Comparison of ENCODE assay signal across 31 mouse cellular contexts in genomic region chrX:73969167-73969566, GRCm38 (mm10). TPM values are rescaled to one million over a fixed set of nuclear protein-coding genes. Genes with fewer than 3 reads are reported as not detected.
DNase-seq lines count a peak whose midpoint lies in the region; ATAC-seq lines count a peak whose summit lies in the region.
"Had no signal": no experiment of that assay in that cellular context is flagged by ENCODE, and none has a peak within 500 bp of the region (broad histone marks: within the 10 kb centered on the region; RNA-seq: fewer than 3 reads in every experiment).

No protein-coding gene starts in this region.

- peaks cover 13% of the 10 kb centered on the region for H3K27me3 ChIP-seq in erythroblast, embryonic 14.5 days (ENCODE audit: control insufficient read depth)
- H3K27me3 ChIP-seq in midbrain, embryonic 15.5 days (replicated peaks) = no peaks in the 10 kb centered on the region
- no peaks in the 10 kb centered on the region for H3K27me3 ChIP-seq in midbrain, embryonic 11.5 days (ENCODE audit: control insufficient read depth, insufficient read depth, low read length)
- H3K27me3 ChIP-seq in liver, embryonic 16.5 days (ENCODE audit: control insufficient read depth, insufficient read depth, low read depth, low read length) = no peaks in the 10 kb centered on the region
- H3K27me3 ChIP-seq: CH12.LX; embryonic facial prominence, embryonic 15.5 days; forebrain, embryonic 12.5 days; intestine, embryonic 15.5 days; Patski; stomach, embryonic 15.5 days had no signal

- peaks cover 7% of the 10 kb centered on the region for H3K36me3 ChIP-seq in erythroblast, embryonic 14.5 days (ENCODE audit: control insufficient read depth)
- H3K36me3 ChIP-seq in midbrain, embryonic 15.5 days (replicated peaks) = no peaks in the 10 kb centered on the region
- H3K36me3 ChIP-seq in midbrain, embryonic 11.5 days (ENCODE audit: control insufficient read depth, insufficient read depth, low read length) = no peaks in the 10 kb centered on the region
- H3K36me3 ChIP-seq in liver, embryonic 16.5 days (ENCODE audit: control insufficient read depth, insufficient read depth) = no peaks in the 10 kb centered on the region
- H3K36me3 ChIP-seq: embryonic facial prominence, embryonic 15.5 days; forebrain, embryonic 12.5 days; heart, embryonic 15.5 days; intestine, embryonic 15.5 days; stomach, embryonic 15.5 days had no signal

- H3K4me2 ChIP-seq in midbrain, embryonic 15.5 days = no peak overlapping the region
- no peak overlapping the region for H3K4me2 ChIP-seq in midbrain, embryonic 11.5 days
- peak overlapping the region; percentile 45 for H3K4me2 ChIP-seq in liver, embryonic 16.5 days (ENCODE audit: low read depth, low read length)
- H3K4me2 ChIP-seq: embryonic facial prominence, embryonic 15.5 days; forebrain, embryonic 12.5 days; heart, embryonic 15.5 days; intestine, embryonic 15.5 days; stomach, embryonic 15.5 days had no signal

- H3K4me1 ChIP-seq in erythroblast, embryonic 14.5 days (ENCODE audit: control insufficient read depth) = peaks cover 60% of the 10 kb centered on the region
- H3K4me1 ChIP-seq in midbrain, embryonic 15.5 days = peaks cover 5% of the 10 kb centered on the region
- peaks cover 7% of the 10 kb centered on the region for H3K4me1 ChIP-seq in midbrain, embryonic 11.5 days (ENCODE audit: control insufficient read depth, insufficient read depth, low read length)
- H3K4me1 ChIP-seq in liver, embryonic 16.5 days (ENCODE audit: control insufficient read depth, low read depth, low read length) = peaks cover 14% of the 10 kb centered on the region

- no peak for ATAC-seq in erythroblast, adult 5-6 weeks (replicated peaks; ENCODE audit: low FRiP score, poor library complexity, severe bottlenecking)
- no peak for ATAC-seq in midbrain, embryonic 15.5 days (replicated peaks)
- ATAC-seq in midbrain, embryonic 11.5 days (ENCODE audit: low FRiP score) = no peak
- 0 out of 2 replicates have a peak, but pooled peaks have one; percentile 6 for ATAC-seq in erythroid progenitor cell, adult 5-6 weeks (replicated peaks; ENCODE audit: low FRiP score, poor library complexity, severe bottlenecking)
- ATAC-seq in liver, embryonic 16.5 days (ENCODE audit: low read depth) = peak; percentile 14
- ATAC-seq: forebrain, postnatal 0 days; hindbrain, postnatal 0 days; intestine, embryonic 15.5 days; lung, postnatal 0 days; Patski had no signal

- peaks cover 19% of the 10 kb centered on the region for H3K9me3 ChIP-seq in erythroblast, embryonic 14.5 days (ENCODE audit: control insufficient read depth, low read length)
- H3K9me3 ChIP-seq in midbrain, embryonic 15.5 days = no peaks in the 10 kb centered on the region
- no peaks in the 10 kb centered on the region for H3K9me3 ChIP-seq in midbrain, embryonic 11.5 days (ENCODE audit: control insufficient read depth, low read length)
- no peaks in the 10 kb centered on the region; the same call in 1 of the 2 replicates for H3K9me3 ChIP-seq in liver, embryonic 16.5 days (replicated peaks; ENCODE audit: control insufficient read depth, low read length)
- H3K9me3 ChIP-seq: embryonic facial prominence, embryonic 10.5 days; embryonic facial prominence, embryonic 15.5 days; forebrain, embryonic 12.5 days; heart, embryonic 10.5 days; heart, embryonic 15.5 days; intestine, embryonic 15.5 days; stomach, embryonic 15.5 days had no signal

- H3K27ac ChIP-seq in midbrain, embryonic 15.5 days = 0 out of 2 replicates have a peak overlapping the region, but pooled peaks have one; percentile 50
- H3K27ac ChIP-seq in midbrain, embryonic 11.5 days (ENCODE audit: low read depth, low read length) = no peak overlapping the region
- H3K27ac ChIP-seq in liver, embryonic 16.5 days (ENCODE audit: low read length) = peak overlapping the region; percentile 91
- H3K27ac ChIP-seq: embryonic facial prominence, embryonic 10.5 days; embryonic facial prominence, embryonic 15.5 days; heart, embryonic 15.5 days; intestine, embryonic 15.5 days; stomach, embryonic 15.5 days had no signal

- DNase-seq in midbrain, embryonic 11.5 days (ENCODE audit: low spot score, missing footprints) = no peak
- no peak for DNase-seq in spleen, adult 12 weeks (ENCODE audit: low spot score)
- DNase-seq in layer of hippocampus, adult 8-10 months (ENCODE audit: low spot score in 2 of 2) = no peak
- DNase-seq: adrenal gland, postnatal 10 days; cerebellum, adult 2 months; cerebellum, postnatal 14 days; forebrain, postnatal 0 days; gastrocnemius, postnatal 10 days; kidney, adult 2 months; kidney, postnatal 36 days; lung, postnatal 4 days; retina, postnatal 1 day; right cerebral cortex, postnatal 14 days had no signal

- 74% methylated on average over 1 of the region's 1 CpGs for WGBS in midbrain, embryonic 15.5 days
- 100% methylated on average over 1 of the region's 1 CpGs for WGBS in midbrain, embryonic 11.5 days
- WGBS in liver, embryonic 16.5 days (ENCODE audit: insufficient replicate concordance) = 39% methylated on average over 1 of the region's 1 CpGs

- peak overlapping the region; percentile 35 for H3K4me3 ChIP-seq in erythroblast, embryonic 14.5 days (replicated peaks)
- H3K4me3 ChIP-seq in midbrain, embryonic 15.5 days = no peak overlapping the region
- H3K4me3 ChIP-seq in midbrain, embryonic 11.5 days (ENCODE audit: low read depth, low read length) = no peak overlapping the region
- no peak overlapping the region for H3K4me3 ChIP-seq in liver, embryonic 16.5 days (ENCODE audit: low read depth, low read length)
- H3K4me3 ChIP-seq: embryonic facial prominence, embryonic 15.5 days; forebrain, embryonic 12.5 days; heart, embryonic 10.5 days; heart, embryonic 15.5 days; intestine, embryonic 15.5 days; layer of hippocampus, adult 2 months; megakaryocyte, embryonic 14.5 days; stomach, embryonic 15.5 days had no signal

- H3K9ac ChIP-seq in midbrain, embryonic 15.5 days = no peak overlapping the region
- H3K9ac ChIP-seq in midbrain, embryonic 11.5 days (ENCODE audit: low read length) = no peak overlapping the region
- H3K9ac ChIP-seq in liver, embryonic 16.5 days (ENCODE audit: low read depth, low read length) = no peak overlapping the region
- H3K9ac ChIP-seq: embryonic facial prominence, embryonic 15.5 days; forebrain, embryonic 12.5 days; forebrain, postnatal 0 days; heart, embryonic 15.5 days; intestine, embryonic 15.5 days; stomach, embryonic 15.5 days had no signal

RNA-seq across cellular contexts. Expression of gene Hcfc1, which starts 3.0 kb away (rescaled TPM):
- 13.7 and 22.5 TPM in 2 replicates for polyA plus RNA-seq in erythroblast, embryonic 14.5 days (2012)
- total RNA-seq in erythroblast, adult 5-6 weeks (2015; ENCODE audit: low replicate concordance) = 67.9 and 78.2 TPM in 2 replicates
- 45.2 and 47.4 TPM in 2 replicates for total RNA-seq in erythroblast, adult 5-6 weeks (2017; ENCODE audit: low replicate concordance)
- polyA plus RNA-seq in midbrain, embryonic 15.5 days (2015; fragmentation: Nextera tagmentation; extraction: Ambion mirVana) = 52.6 and 54.0 TPM in 2 replicates
- 74.5 and 75.1 TPM in 2 replicates for polyA plus RNA-seq in midbrain, embryonic 11.5 days (2014; fragmentation: Nextera tagmentation; extraction: Ambion mirVana)
- 192 and 209 TPM in 2 replicates for total RNA-seq in erythroid progenitor cell, adult 5-6 weeks (2015; ENCODE audit: low replicate concordance)
- total RNA-seq in erythroid progenitor cell, adult 5-6 weeks (2017; ENCODE audit: low replicate concordance) = 123 and 145 TPM in 2 replicates
- polyA plus RNA-seq in liver, embryonic 16.5 days (2015; fragmentation: Nextera tagmentation; extraction: Ambion mirVana) = 28.0 and 31.1 TPM in 2 replicates
- 10 to 100 TPM; 72.7 to 77.3 (median 73.3) TPM for total RNA-seq in layer of hippocampus, adult 8-10 months (2022)

RNA-seq across cellular contexts. Expression of gene Renbp, which starts 38.5 kb away (rescaled TPM):
- 0.91 and 3.1 TPM in 2 replicates for polyA plus RNA-seq in erythroblast, embryonic 14.5 days (2012)
- 7.7 TPM in 1 of 2 replicates, not detected in the other for total RNA-seq in erythroblast, adult 5-6 weeks (2015; ENCODE audit: low replicate concordance)
- total RNA-seq in erythroblast, adult 5-6 weeks (2017; ENCODE audit: low replicate concordance) = 5.4 and 12.4 TPM in 2 replicates
- polyA plus RNA-seq in midbrain, embryonic 15.5 days (2015; fragmentation: Nextera tagmentation; extraction: Ambion mirVana) = 10.9 and 11.1 TPM in 2 replicates
- polyA plus RNA-seq in midbrain, embryonic 11.5 days (2014; fragmentation: Nextera tagmentation; extraction: Ambion mirVana) = 14.4 and 17.6 TPM in 2 replicates
- total RNA-seq in erythroid progenitor cell, adult 5-6 weeks (2015; ENCODE audit: low replicate concordance) = 3.4 TPM in 1 of 2 replicates, not detected in the other
- total RNA-seq in erythroid progenitor cell, adult 5-6 weeks (2017; ENCODE audit: low replicate concordance) = 1.7 TPM in 1 of 2 replicates, not detected in the other
- polyA plus RNA-seq in liver, embryonic 16.5 days (2015; fragmentation: Nextera tagmentation; extraction: Ambion mirVana) = 21.3 and 24.6 TPM in 2 replicates
- total RNA-seq in layer of hippocampus, adult 8-10 months (2022) = 10 to 100 TPM in 3 of 4 experiments, 1 to 10 TPM in 1; 4.9 to 20.0 (median 14.7) TPM

RNA-seq across cellular contexts. Expression of gene Naa10, which starts 47.4 kb away (rescaled TPM):
- polyA plus RNA-seq in erythroblast, embryonic 14.5 days (2012) = 17.2 and 21.3 TPM in 2 replicates
- 10.6 and 26.8 TPM in 2 replicates for total RNA-seq in erythroblast, adult 5-6 weeks (2015; ENCODE audit: low replicate concordance)
- 18.1 TPM in 2 replicates for total RNA-seq in erythroblast, adult 5-6 weeks (2017; ENCODE audit: low replicate concordance)
- 84.8 and 86.9 TPM in 2 replicates for polyA plus RNA-seq in midbrain, embryonic 15.5 days (2015; fragmentation: Nextera tagmentation; extraction: Ambion mirVana)
- polyA plus RNA-seq in midbrain, embryonic 11.5 days (2014; fragmentation: Nextera tagmentation; extraction: Ambion mirVana) = 117 and 121 TPM in 2 replicates
- 17.7 and 34.8 TPM in 2 replicates for total RNA-seq in erythroid progenitor cell, adult 5-6 weeks (2015; ENCODE audit: low replicate concordance)
- 14.7 and 25.9 TPM in 2 replicates for total RNA-seq in erythroid progenitor cell, adult 5-6 weeks (2017; ENCODE audit: low replicate concordance)
- 69.0 and 70.6 TPM in 2 replicates for polyA plus RNA-seq in liver, embryonic 16.5 days (2015; fragmentation: Nextera tagmentation; extraction: Ambion mirVana)
- 10 to 100 TPM; 64.7 to 73.9 (median 67.1) TPM for total RNA-seq in layer of hippocampus, adult 8-10 months (2022)

RNA-seq across cellular contexts. Expression of gene Arhgap4, which starts 47.5 kb away (rescaled TPM):
- polyA plus RNA-seq in erythroblast, embryonic 14.5 days (2012) = 0.27 and 0.38 TPM in 2 replicates
- 15.5 and 16.3 TPM in 2 replicates for total RNA-seq in erythroblast, adult 5-6 weeks (2015; ENCODE audit: low replicate concordance)
- 18.4 and 23.4 TPM in 2 replicates for total RNA-seq in erythroblast, adult 5-6 weeks (2017; ENCODE audit: low replicate concordance)
- 4.0 and 4.6 TPM in 2 replicates for polyA plus RNA-seq in midbrain, embryonic 15.5 days (2015; fragmentation: Nextera tagmentation; extraction: Ambion mirVana)
- 1.7 and 2.1 TPM in 2 replicates for polyA plus RNA-seq in midbrain, embryonic 11.5 days (2014; fragmentation: Nextera tagmentation; extraction: Ambion mirVana)
- 12.2 and 16.9 TPM in 2 replicates for total RNA-seq in erythroid progenitor cell, adult 5-6 weeks (2015; ENCODE audit: low replicate concordance)
- 14.5 and 21.0 TPM in 2 replicates for total RNA-seq in erythroid progenitor cell, adult 5-6 weeks (2017; ENCODE audit: low replicate concordance)
- polyA plus RNA-seq in liver, embryonic 16.5 days (2015; fragmentation: Nextera tagmentation; extraction: Ambion mirVana) = 6.6 and 7.7 TPM in 2 replicates
- total RNA-seq in layer of hippocampus, adult 8-10 months (2022) = 1 to 10 TPM; 4.9 to 8.0 (median 6.0) TPM

RNA-seq across cellular contexts. Expression of gene Irak1, which starts 54.6 kb away (rescaled TPM):
- polyA plus RNA-seq in erythroblast, embryonic 14.5 days (2012) = 16.2 and 16.9 TPM in 2 replicates
- total RNA-seq in erythroblast, adult 5-6 weeks (2015; ENCODE audit: low replicate concordance) = 20.4 and 23.2 TPM in 2 replicates
- 21.8 and 49.6 TPM in 2 replicates for total RNA-seq in erythroblast, adult 5-6 weeks (2017; ENCODE audit: low replicate concordance)
- polyA plus RNA-seq in midbrain, embryonic 15.5 days (2015; fragmentation: Nextera tagmentation; extraction: Ambion mirVana) = 44.0 and 48.7 TPM in 2 replicates
- 30.5 and 31.6 TPM in 2 replicates for polyA plus RNA-seq in midbrain, embryonic 11.5 days (2014; fragmentation: Nextera tagmentation; extraction: Ambion mirVana)
- total RNA-seq in erythroid progenitor cell, adult 5-6 weeks (2015; ENCODE audit: low replicate concordance) = 81.3 and 83.6 TPM in 2 replicates
- total RNA-seq in erythroid progenitor cell, adult 5-6 weeks (2017; ENCODE audit: low replicate concordance) = 58.8 and 59.3 TPM in 2 replicates
- polyA plus RNA-seq in liver, embryonic 16.5 days (2015; fragmentation: Nextera tagmentation; extraction: Ambion mirVana) = 19.9 and 25.7 TPM in 2 replicates
- 10 to 100 TPM; 49.9 to 75.1 (median 63.7) TPM for total RNA-seq in layer of hippocampus, adult 8-10 months (2022)

Comparison
In these comparisons a context has a peak if more than half of its experiments do, and no peak if none do; other contexts are left out.
1. ATAC-seq: peak in erythroid progenitor cell, adult 5-6 weeks (single experiment) and liver, embryonic 16.5 days (single experiment); none in erythroblast, adult 5-6 weeks (single experiment), midbrain, embryonic 15.5 days (single experiment) and midbrain, embryonic 11.5 days (single experiment).